Mouse (Mus musculus): ENCODE data around the gene Akip1.

Akip1 gene

DNA sequence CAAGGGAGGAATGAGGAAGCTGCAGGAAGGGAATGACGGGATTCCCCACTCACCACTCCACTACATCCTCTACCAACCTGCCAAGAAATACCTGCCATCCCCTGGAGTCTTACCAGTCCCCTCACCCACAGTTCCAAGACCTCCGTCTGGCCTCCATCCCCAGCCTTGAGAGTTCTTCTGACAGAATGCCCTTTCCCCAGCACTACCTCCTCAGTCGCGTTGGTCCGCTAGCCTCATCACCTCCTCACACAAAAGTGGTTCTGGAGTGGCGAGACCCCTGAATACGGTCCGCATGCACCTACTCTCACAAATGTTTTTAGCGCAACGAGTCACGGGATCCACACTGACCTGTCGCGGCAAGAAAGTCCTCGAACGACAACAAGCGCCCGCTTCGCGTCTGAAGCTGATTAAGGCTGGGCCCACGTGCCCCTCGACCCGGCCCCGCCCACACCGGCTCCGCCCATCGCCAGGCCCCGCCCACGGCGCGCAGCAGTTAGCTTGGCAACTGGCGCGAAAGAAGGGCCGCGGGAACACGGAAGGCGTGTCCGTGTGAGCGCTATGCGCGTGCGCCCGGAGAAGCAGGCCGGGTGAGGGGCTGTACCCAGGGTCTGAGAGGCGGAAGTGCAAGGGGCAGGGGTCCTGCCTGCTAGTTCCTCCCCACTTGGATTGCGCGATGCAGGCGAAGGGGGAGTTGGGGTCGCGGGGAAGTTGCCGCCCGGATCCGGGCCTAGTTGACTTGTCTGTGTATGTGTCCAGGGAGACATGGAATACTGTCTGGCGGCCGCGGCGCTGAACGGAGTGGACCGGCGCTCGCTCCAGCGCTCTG lies at the start of gene Akip1, which contains the start of gene St5:
Akip1 (plus strand) TSS at position 501 of the 826 bp plus-strand sequence.
St5 (minus strand) TSS at position 416 of the 826 bp plus-strand sequence.
- peak; percentile 98 for DNase-seq

- DNase-seq: no peak
These were observed 48.6 kb upstream of the Akip1 start for GRCm38 (mm10) chr7:109654871-109655270.

GRCm38 (mm10) chr7:109657884-109658283 lies 45.6 kb upstream of the Akip1 start:
- DNase-seq: no peak

GRCm38 (mm10) chr7:109659278-109659677 lies 44.2 kb upstream of the Akip1 start:
- DNase-seq: no peak

DNA sequence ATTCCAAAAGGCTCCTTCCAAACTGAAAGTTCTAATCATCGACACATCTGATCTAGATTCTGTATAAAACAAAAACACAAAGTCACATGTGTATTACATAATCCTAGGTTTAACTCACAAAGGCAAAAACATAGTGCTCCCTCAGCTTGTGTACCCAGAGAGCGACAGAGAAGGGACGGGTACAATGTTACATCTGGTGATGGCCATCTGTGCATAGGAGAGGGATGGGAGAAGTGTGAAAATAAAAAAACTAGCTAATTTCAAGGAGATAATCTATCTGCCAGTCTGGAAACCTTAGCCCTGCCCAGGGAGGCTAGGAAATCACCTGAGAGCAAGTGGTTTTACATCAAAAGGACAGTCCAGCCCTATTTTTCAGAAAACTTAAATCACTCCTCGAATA lies 40.9 kb upstream of the Akip1 start:
- no peak for DNase-seq

DNA sequence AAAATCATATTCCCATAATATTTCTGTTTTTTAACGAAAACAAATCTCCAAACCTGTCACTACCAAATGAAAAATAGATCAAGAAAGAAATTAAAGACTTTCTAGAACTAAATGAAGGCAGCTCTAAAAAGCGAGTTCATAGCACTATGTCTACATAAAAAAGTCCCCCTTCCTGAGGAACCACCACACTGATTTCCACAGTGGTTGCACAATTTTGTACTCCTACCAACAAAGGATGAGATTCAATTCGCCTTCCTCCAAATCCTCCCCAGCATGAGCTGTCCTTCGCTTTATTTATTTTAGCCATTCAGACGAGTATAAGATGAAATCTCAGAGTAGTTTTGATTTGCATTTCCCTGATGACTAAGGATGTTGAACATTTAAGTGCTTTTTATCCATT lies 36.8 kb upstream of the Akip1 start:
- DNase-seq: no peak

DNA sequence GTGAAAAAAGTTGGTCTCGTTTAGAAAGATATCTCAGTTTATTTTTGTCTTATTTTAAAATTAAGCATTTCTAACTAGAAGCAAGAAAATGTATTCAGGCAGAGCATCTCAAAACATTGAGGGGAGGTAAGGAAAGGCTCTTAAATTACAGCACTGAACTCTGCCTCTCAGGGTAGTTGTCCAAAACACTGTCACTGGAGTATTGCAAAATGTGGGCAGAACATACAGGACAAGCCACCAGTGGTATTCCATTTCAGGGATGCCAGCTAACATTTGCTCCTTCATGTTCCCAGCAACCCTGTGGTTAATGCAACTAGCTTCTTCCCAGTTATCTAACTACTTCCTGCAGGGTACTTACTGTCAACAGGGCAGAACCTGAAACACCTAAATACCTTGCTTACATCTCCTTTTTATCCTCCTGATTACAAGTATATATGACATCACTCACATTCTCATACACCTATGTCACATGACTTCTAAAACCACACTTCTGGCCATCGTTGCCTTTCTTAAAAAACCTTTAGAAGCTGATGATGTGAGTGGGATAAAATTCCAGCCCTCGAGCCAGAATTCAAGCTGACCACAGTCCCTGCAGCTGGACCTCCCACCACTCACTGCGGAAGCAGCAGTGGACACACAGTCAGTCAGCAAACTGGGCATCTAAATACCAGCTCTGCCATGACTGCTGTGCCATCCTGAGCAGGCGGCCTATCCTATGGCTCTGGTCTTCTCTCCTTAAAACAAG lies 33.9 kb upstream of the Akip1 start:
- no peak for DNase-seq

- peak; percentile 82 for DNase-seq
These were observed 31.7 kb upstream of the Akip1 start for GRCm38 (mm10) chr7:109671581-109672471.

GRCm38 (mm10) chr7:109674944-109675628 lies 28.4 kb upstream of the Akip1 start:
- DNase-seq: no peak

DNA sequence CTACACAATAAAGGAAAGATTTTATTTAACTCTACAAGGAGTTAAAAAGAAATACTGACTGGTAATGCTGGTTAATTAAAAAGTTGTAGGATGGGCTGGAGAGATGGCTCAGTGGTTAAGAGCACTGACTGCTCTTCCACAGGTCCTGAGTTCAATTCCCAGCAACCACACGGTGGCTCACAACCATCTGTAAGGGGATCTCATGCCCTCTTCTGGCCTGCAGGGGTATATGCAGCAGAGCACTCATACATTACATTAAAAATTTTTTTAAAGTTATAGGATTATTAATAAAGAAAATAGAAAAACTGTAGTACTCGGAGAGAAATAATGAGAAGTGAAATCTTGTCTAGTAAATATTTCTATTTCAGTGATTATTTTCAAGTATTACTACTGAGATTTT lies 23.2 kb upstream of the Akip1 start:
- DNase-seq: no peak

GRCm38 (mm10) chr7:109680879-109681278 lies 22.6 kb upstream of the Akip1 start:
- DNase-seq: no peak

DNA sequence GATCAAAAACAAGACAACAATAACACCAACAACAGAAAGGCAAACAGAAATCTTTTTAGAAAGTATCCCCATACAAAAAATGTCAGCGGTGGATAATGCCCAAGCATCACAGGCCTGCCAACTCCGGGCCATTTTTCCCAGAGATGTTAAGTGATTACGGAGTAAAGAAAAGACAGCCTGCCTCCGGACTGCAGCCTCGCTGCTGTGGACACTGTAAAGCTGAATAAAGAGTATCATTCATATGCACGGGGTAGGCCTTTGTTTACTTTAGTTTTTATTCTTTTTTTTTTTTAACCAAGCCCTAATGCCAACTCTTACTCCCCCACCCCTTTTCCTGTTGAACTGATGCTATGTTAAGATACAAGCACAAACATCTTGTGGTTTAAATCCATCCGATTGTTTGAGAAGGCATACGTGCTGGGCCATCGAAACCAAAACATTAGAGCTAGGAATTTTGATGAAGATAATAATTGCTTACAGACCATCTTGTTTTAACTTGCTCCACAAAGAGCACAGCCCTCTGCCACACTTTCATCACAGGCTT lies 16.8 kb upstream of the Akip1 start:
- no peak for DNase-seq

DNA sequence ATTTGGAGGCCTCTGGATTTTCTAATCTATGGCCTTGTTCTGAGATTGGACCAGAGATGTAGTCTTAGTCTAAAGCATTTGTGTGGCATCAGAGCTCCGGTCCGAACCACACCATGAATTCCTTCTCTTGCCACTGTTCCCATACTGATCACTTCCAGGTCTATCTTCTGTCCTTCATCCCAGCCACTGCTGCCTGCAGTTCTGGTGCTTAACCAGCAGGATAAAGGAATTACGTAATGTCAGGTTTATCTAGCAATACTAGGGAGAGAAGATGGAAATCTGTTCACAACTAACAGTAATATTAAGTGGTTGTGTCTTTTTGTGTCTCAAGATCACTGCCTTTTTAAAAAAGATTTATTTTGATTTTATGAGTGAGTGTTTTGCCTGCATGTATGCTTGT lies 13.4 kb upstream of the Akip1 start:
- DNase-seq: no peak

GRCm38 (mm10) chr7:109690961-109691360 lies 12.5 kb upstream of the Akip1 start:
- peak; percentile 73 for DNase-seq

DNA sequence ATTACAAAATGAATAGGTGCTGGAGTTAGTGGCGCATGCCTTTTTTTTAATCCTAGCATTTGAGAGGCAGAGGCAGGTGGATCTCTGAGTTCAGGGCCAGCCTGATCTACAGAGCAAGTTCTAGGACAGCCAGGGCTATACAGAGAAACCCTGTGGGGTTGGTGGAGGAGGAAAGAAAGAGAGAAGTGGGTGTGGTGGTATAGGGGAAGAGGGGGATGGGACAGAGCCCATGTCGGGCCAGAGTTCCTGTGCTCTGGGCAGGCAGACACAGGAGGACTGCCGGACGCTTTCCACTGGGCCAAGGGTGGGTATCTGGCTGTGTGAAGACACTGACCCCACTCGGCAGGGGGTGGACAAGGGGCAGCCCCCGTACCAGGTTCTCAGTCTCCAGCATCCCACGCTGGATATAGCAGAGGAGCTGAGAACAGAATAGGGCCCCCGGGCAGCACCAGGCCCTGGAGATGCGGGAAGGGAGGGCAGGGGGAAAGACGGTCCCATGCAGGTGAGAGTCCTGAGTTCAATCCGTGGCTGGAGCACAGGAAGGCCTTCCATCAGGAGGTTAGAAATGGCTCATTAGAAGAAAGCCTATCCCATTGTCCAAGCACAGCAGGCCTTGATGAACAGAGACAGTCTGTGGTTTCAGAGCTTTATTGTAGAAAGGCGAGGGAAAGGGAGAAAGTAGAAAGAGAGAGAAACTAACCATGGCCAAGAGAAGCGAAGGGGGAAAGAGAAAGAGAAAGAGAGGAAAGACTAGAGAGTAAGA lies 8.7 kb upstream of the Akip1 start:
- DNase-seq: no peak

DNA sequence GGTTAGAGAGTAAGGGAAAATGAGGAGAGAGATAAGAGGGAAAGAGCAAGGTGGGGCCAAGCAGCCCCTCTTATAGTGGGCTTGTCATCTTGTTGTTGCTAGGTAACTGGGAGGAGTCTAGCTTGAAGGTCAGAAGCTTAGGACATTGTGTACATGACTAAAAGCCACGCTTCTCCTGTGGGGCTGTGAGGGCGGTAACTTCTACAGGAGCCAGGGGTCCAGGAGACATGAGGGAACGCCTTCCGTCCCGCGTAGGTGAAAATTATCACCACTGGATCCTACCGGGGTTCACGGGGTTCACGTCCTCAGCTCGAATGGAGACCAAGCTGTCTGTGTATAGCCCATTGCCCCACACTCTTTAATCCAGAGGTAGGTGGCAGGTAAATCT lies 8.2 kb upstream of the Akip1 start:
- DNase-seq: no peak

- DNase-seq: no peak
These were observed 3.3 kb upstream of the Akip1 start for GRCm38 (mm10) chr7:109700213-109700612.

DNA sequence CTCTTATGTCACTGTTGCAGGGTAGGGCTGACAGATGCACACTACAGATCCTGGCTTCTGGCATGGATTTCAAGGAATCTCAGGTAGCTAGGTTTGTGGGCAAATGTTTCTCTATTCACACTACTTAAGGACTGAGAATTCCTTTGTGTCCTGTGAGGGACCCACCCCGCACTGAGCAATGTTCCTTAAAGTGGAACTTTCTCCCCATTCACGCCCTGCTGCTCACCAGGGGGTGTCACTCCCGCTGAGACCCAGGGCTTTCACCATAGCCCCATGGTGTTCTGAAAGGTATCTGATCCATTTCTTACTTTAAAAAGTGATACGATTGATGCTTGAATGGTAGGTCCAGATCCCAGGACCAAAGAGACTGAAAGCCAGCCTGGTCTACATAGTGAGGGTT lies 769 bp upstream of the Akip1 start:
- no peak for DNase-seq

DNA sequence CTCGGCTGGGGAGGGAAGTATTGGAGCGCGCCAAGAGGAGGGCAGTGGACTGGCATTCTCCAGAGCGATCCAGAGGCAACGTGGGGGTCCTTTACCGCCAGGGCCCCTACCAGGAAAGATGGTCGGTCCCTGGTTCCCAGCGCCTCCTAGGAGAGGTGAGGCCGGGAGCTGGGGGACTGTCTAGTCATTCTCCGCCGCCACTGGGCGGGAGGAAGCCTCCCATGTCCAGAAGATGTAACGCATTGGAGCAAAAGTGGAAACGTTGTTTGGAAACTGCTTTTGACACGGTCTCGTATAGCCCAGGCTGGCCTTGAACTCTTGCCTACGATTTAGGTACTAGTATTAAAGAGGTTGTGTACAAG lies 507 bp downstream of the Akip1 start:
- DNase-seq: no peak

DNA sequence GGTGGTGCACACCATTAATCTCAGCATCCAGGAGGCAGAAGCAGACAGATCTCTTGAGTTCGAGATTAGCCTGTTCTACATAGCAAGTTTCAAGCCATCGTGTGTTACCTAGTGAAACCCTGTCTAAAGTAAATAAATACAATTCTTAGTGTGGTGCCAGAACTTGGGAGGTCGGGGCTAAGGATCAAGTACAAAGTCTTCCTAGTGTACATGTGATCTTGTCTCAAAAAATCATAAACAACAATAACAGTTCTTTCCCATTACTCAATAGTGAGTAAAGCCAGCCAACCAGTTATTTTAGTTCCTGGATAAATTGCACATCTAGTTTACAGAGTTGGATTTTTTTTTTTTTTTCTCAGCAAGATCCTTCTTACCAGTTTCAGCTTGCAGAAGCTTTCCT lies 971 bp downstream of the Akip1 start:
- no peak for DNase-seq

- peak; percentile 69 for DNase-seq
These were observed 3.7 kb downstream of the Akip1 start for GRCm38 (mm10) chr7:109707023-109707785.

Data from lung, postnatal 14 days (tissue).